Mouse (Mus musculus) left cerebral cortex, postnatal 4 days (tissue): Measurements from ENCODE around the gene Glra1. TPM values are rescaled to one million over a fixed set of nuclear protein-coding genes. Genes with fewer than 3 reads are reported as not detected.
A peak's percentile ranks its signal among the peaks of the same experiment; 100 is the strongest.
"Not testable (repeated sequence)": the region's sequence is repeated elsewhere in the genome, so short reads cannot be mapped to it uniquely, and the experiment has no call there.

Experiments
- DNase-seq: peaks from one replicate; pipeline ENCODE4 v3.0.0-alpha.2; 2022
- intact Hi-C: fragments of 180-260 bp; cut with DNase I; formaldehyde crosslinking; loops from one replicate; pipeline ENCODE4 v1.15.1; 2025
- total RNA-seq, 2 experiments: library from RNA; stranded (reverse); gene quantifications; 2 replicates each; pipeline ENCODE4 v1.2.3; 2021

The Glra1 gene
- total RNA-seq: under 1 TPM in 1 of 2 experiments, not detected in 1; 0.48 TPM

DNA sequence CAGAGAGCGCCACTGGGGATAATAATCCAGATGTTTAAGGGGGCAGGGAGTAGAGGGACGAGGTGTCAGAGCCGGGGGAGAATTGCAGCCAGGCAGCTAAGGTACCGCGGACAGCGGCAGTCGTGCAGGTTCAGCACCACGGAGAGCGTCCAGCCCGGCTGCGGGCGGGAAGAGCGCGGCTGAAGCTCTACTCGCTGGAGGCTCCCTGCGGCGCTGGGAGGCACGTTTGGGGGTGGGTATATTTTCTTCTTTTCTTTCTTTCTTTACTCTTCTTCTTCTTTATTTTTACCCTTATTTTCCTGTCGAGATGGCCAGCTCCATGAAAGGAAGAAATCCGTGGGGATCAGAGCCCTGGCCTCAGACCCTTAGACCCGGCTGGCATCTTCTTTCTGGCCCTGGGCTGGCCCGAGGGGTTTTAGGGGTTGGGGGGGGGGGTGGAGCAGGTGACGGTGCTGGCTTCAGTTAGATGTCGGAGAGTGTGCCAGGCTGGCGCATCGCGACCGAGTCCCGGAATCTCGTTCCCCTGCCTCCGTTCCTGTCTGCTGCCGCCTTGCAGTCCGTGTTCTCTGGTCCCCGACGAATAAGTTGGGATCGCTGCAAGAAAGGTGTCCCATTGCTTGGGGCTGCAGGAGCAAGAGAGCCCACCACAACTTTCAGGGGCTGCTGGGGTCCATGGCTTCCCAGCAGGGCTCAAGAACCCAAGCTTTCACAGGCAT, at the start of gene Glra1:
Gene Glra1, minus strand, starts transcription at position 391 of the 716 bp plus-strand sequence.
- peak; percentile 59 for DNase-seq
- intact Hi-C loops: no loop called here

DNA sequence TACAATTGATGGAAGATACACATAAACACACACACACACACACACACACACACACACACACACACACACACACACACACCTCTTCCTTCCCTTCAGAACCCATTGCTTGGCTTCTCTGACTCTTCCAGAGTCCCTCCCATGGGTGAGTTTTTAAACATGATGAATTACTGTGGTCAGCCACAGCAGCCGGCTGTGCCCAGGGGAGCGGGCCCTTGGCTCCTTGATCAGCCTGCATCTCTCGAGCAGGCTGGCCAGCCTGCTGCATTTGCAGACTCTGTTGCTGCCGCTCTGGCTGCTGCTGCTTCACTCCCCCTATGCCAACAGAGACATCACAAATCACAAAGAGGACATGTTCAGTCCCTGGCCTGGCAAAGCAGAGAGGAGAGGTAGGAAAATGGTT, 29.0 kb upstream of the Glra1 start:
- intact Hi-C loops: no loop called here
- DNase-seq: peak; percentile 34

DNA sequence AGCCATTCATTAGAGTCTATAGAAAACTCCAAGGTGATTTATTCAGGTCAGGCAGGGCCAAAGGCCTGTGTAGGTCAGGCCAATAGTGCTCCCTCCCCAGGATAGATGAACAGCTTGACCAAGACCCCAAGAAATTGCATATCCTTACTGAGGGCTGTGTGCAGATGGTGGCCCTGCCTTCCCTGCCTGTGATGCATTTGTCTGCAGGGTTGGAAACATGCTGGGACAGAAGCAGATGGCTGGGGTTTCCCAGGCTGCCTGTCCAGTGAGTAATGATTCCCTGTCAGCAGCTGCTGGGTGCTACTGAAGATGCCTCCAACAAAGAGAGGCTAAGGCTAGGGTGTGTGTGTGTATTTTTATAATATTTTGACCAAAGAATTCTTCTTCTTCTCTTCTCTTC, 25.9 kb upstream of the Glra1 start:
- DNase-seq: peak; percentile 51

DNA sequence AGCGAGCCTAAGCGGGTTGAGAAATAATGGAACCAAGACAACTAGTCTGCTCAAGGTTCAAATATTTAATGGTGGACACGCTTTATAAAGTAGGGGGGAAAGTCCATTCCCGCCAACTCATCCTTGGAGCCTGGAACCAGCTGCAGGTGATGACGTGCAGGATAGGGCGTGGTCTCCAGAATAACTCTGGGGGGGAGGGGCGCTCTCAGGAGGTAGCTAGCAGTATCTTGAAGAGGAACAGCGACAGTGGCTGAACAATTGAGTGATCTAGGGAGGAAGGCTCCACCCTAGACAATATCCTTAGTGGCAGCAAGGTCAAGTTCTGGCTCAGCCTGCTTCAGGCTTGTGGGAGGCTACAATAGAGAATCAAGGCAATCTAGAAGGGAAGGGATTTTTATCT, 6.6 kb upstream of the Glra1 start:
- not testable (repeated sequence) for DNase-seq

More for the DNA sequence above, 25.9 kb upstream of the Glra1 start:
- intact Hi-C loops: no loop called here

DNA sequence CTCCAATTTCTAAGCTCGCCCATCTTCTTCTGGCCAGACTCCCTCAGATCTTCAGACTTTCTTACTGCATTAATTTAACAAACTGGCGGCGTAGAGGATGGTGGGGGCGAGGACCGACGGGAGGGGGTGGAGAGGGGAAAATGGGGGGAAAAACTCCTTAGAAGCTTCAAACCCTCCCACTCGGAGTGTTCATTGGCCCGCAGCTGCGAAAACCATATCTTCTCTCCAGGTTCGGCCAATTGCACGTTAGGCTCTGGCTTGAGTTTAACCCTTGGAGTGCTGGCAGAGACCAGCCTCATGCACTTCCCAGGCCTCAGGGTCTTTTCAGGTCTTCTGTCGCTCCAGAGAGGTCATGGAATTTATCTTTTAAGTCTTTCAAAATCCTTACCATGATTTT, 524 bp upstream of the Glra1 start:
- peak; percentile 36 for DNase-seq
- intact Hi-C loops: no loop called here

More for the DNA sequence above, 6.6 kb upstream of the Glra1 start:
- intact Hi-C loops: not testable (repeated sequence)

DNA sequence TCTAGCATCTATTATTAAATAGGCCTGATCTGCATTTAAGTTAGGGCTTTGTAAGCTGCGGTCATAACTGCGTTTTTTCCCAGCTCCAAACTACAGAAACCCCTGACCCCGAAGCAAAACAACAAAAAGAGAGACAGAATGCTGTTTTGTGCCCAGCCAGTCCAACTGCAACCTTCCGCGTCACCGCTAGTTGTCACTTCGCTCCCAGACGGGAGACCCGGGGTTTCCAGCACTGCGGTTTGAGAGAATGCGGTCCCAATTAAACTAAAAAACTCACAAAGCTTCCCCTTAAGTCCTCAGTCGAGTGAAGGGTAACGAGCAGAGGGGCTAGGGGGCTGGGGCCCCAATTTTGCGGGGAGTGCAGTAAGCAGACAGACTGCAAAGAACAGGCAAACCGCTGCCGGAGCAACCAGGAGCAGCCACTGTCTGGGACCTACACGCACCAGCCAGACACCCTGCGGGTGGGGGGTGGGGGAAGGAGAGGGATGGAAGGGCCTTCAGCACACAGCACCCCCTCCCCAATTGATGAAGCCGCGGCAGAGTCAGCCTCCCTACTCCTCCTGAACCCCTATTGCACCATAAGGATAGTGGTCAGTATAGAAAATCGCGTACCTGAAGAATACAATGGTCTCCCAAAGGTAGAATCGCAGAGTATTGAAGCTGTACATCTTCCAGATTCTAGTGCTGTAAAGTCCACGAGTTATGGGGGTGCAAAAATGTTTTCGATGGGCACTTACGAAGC, 761 bp downstream of the Glra1 start:
- DNase-seq: peak; percentile 50
- intact Hi-C loops: no loop called here

DNA sequence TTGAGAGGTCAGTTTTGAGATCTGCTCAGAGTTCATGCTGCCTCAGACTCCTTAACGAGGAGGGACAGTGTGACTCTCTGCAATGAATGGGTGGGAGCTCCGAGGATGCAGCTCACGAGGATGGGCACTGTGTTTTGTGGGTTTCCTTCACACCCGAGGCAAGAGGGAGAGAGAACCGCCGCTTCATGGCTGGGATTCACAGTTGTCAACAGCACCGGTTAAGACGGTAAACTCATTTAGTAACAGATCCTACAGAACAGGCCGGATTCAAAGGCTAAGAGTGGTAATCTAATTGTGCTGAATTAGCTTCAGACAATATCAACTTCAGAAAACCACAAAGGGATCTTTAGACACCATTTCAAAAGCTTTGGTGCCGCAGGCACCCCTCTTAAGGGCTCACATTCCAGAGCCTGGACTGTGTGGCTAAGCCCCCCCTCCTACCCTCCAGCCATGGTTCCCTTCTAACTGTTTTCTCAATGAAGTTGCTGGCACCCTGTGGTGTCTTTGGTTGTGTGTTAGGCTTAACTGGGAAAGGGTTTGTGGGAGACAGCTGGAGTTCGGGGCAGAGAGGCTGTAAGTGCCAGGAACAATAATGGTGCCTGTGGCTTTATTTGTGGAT, 6.4 kb downstream of the Glra1 start:
- peak; percentile 53 for DNase-seq
- intact Hi-C loops: no loop called here

DNA sequence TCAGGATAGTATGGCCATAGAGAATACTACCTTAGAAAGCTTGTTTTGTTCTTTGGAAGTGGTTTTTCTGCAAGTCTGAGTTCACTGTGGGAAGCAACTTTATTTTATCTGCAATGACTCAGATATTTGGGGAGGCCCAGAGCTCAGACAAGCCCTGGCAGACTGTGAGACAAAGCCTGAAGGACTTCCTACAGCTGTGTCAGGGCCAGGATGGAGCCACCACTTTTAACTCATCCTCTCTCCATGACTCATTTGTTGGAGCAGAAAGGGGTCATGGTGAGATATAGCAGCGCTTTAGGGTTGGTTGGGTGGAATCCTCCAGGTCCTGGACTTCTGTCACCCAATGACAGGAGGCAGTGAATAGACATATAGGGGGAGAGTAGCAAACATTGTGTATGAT, 12.3 kb downstream of the Glra1 start:
- DNase-seq: no peak
- intact Hi-C loops: no loop called here

DNA sequence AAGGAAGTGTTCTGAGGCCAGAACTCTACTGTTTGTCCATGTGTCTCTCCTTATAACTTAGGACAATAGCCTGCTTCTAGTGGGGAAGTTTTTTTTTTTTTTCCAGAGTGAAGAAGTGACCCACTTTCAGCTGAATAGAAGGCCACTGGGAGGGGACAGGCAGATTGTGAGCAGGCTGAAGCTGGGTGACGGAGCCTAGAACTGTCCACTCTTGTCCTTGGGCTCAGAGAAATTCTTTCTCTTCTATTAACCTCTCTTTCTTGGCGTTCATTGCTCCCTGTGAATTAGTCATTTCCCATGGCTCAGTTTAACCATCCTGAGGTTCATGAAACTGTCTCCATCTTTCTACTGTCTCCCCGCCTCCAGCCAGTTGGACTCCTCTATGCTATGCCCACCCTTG, 13.6 kb downstream of the Glra1 start:
- DNase-seq: no peak

DNA sequence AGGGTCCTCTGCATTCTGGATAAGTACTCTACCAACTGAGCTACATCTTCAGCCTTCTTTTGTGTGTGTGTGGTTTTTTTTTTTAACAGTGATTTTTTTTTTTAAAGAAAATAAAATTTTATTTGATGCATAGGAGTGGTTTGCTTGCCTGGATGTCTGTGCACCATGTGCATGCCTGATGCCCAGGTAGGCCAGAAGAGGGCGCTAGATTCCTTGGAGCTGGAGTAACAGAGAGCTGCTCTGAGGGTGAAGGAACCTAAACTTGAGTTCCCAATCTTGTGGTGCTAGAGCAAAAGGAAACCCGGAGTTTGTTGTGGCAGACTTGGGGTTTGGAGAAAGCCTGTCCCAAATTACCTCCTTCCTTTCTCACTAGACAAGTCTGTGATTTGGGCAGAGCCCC, 16.8 kb downstream of the Glra1 start:
- no peak for DNase-seq
- intact Hi-C loops: no loop called here

More for the DNA sequence above, 13.6 kb downstream of the Glra1 start:
- intact Hi-C loops: no loop called here

DNA sequence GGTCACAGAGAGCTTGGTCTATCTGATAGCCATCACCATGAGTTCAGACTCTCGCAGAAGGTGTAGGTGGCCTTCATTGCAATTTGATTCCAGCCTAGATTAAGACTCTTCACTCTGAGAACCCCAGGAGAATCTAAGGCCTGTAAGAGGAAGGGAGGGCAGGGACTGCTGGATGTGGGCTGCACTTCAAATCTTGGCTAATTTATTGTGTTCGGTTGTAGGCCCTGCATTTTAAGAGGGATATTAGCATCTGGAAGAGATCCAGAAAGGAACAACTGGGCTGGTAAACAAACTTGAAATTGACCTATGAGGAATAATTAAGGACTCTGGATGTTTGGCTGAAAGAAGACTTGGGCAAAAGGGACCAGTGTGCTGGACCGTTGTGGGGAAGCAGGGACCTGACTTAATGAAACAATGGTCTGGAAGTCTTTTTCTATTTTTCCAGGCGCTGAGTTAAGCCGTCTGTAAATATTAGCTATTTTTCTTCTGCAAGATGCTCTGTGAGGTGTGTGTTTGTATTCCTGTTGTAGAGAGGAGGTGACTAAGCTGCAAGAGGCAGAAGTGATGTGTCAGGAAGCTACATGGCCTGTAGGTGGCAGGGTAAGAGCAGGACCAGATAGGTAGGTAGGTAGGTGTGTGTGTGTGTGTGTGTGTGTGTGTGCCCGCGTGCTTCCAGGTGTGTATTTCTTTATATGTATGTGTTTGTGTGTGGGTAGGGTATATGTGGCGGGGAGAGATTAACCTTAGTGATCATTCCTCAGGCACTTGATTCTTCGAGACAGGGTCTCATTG, 18.4 kb downstream of the Glra1 start:
- intact Hi-C loops: no loop called here
- DNase-seq: no peak

DNA sequence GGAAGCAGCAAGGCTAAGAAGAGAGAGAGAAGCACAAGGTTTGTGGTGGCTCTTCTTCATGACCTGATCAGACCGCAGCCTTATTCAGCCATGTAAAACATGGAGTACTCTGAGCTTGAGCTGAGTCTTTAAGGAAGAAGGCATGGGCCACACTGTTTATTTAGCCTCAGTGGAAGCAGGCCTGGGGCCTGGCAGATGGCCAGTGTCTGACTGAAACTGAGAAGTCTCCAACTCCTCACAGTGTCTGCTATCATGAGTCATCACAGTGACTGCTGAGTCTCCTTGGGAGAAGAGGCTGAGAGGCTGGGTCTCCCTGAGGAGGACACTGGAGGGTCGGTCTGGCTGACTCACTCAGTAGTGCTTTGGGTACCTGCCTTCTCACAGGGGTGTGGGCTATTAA, 33.6 kb downstream of the Glra1 start:
- peak; percentile 9 for DNase-seq
- intact Hi-C loops: no loop called here

DNA sequence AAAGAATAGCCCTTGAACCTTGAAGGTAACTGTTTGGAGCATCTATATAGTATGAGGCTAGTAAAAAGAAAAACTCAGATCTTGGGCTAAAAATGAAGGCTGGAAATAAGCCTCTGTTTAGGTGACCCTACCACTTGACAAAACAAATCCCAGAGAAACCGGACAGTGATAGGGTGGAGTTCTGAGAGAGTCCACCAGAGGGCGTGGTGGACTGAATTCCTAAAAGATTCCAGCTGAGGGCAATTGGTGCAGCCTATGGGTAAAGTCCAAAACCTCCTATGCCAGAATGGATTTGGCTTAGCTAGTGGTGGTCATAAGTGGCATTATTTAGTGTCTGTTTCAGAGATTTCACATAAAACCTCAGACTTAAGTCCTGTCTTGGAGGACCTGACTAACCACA, 36.9 kb downstream of the Glra1 start:
- intact Hi-C loops: no loop called here
- DNase-seq: peak; percentile 60

DNA sequence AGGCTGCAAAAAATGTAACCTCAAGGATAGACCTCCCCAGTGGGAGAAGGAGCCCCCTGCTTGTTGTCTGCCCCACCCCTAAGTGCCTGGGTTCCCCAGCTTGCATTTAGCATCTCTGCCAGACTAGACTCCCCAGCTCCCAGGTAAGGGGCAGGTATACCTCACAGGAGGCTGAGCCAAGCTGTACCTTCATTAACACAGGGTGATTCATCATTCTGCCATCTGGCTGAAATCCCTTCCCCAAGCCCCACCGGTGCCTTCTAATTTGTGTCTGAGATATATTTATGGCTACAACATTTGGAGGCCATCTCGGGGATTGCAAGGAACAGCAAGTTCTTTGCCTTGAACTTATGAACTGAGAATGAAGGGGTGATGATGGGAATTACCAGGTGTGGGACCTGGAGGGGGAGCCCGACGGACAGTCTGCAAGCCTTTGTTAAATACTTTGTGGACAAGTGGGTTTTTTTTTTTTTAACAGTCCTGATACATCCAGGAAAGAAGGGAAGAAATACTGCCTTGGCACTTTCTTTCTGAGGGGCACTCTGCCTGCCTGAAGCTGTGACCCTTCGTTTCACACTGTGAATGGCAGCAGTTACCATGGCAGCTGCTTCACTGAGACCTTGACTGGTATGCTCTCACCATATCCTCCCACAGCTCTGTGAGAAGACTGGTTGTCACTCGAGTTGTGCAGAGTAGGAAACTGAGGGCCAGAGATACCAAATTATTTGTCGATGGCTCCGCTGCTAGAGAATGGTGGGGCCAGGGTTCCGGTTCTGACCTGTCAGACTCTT, 41.5 kb downstream of the Glra1 start:
- no peak for DNase-seq
- intact Hi-C loops: no loop called here

DNA sequence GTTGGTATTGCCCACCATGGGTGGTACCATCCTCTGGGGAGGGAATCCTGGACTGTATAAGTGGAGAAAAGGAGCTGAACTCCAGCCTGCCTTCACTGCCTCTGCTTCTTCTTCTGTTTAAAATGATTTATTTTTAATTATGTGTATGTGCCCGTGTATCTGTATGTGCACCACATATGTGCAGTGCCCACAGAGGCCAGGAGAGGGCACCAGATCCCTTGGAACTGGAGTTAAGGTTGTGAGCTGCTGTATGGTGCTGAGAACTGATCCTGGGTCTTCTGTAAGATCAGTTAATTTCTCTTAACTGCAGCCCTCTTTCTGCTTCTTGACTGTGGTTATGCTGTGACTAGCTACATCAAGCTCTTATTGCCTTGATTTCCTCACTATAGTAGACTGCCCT, 62.3 kb downstream of the Glra1 start:
- DNase-seq: no peak
- intact Hi-C loops: no loop called here

DNA sequence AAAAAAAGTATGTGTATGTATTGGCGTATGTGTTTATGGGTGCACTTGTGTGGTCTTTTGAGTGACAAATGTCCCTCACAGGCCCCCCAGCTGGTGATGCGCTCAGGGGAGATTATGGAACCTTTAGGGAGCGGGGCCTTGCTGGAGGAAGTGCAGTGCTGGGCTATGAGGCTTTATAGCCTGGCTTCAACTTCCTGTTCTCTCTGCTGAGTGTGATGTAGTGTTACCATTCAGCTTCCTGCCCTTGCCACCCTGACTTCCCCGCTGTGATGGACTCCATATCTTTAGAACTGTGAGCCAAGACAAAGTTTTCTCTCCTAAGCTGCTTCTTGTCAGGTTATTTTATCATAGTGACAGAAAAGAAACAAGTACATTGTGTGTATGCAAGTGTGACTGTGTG, 65.3 kb downstream of the Glra1 start:
- DNase-seq: no peak
- intact Hi-C loops: no loop called here

DNA sequence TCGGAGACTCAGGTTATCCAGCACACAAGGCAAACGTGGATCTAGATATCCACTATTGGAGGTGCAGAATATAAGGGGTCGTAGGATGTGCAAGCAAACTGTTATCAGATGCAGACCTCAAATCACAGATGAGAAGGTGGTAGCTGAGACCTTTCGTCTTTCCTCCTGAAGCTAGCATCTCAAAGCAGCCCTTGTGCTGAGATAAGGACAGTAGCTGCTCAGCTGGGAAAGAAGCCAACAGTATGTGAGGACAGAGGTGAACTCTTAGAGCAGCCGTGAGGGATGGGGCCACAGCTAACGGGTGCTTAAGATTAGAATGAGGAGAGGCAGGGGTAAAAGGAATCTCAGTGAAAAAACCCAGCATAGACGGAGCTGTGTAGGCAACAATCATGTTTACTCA, 65.9 kb downstream of the Glra1 start:
- no peak for DNase-seq
- intact Hi-C loops: no loop called here

DNA sequence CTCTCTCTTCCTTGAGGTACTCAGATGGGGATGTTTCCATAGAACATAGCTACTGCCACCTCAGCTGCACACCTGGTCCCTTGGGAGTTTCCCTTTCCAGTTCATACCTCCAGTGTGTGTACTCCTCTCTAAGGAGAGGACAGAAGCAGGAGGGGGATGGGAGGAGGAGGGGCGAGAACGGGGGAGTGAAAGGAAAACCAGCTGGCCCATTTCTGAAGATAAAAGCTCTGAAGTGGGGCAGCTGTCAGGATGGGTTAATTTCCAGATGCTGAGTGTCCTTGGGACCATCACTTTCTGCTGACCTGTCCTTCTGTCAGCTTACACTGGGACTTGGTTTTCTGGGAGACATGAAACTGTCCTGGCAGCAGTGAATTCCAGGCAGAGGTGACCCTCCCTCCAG, 73.2 kb downstream of the Glra1 start:
- no peak for DNase-seq
- intact Hi-C loops: loop anchor here (10.0 kb wide), 1 partner anchor 260 kb away; no protein-coding TSS in a partner anchor

DNA sequence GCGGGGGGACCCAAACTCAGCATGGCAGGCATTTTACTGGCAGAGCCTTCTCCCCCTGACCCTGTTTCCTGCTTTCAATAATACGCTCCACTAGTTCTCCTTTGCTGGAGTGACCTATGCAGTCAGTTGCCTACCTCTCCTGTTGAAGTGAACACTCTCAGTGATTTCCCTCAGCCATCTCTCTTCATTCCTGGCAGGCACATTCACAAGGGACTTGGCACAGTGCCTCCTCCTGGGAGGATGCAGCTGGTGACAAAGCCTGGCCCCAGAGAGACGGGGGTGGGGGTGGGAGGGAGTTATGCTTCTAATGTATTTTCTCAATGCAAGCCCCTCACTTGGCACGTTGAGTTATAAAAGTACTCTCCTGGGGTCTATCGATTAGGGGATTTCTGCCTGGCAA, 74.6 kb downstream of the Glra1 start:
- intact Hi-C loops: loop anchor here (10.0 kb wide), 1 partner anchor 261 kb away; no protein-coding TSS in a partner anchor
- peak; percentile 87 for DNase-seq

DNA sequence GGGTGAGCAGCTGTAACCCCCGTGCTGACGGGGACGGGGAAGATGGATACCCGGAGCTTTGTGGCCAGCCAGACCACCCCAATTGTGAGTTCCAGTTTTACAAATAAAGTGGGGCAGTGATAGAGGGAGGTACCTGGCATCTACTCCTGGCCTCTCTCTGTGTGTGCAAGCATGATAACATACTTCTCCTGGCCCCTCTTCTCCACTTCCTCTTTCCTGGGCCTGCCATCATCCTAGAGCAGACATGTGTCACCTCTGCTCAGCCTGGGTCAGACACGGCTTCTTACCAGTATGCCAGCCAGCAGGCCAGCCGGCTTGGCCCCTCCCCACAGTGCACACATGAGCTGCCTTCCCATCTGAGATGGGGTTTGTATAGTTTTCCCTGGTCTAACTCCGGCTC, 77.3 kb downstream of the Glra1 start:
- no peak for DNase-seq
- intact Hi-C loops: loop anchor here (10.0 kb wide), 1 partner anchor 264 kb away; no protein-coding TSS in a partner anchor
